10 mouse cellular contexts compared by ENCODE assay signal in genomic region chr17:64916657-64917056, GRCm38 (mm10).
DNase-seq lines count a peak whose midpoint lies in the region; ATAC-seq and TF ChIP-seq lines count a peak whose summit lies in the region.
"Had no signal": no experiment of that assay in that cellular context is flagged by ENCODE, and none has a peak within 500 bp of the region (broad histone marks: within the 10 kb centered on the region; RNA-seq: fewer than 3 reads in every experiment).

No protein-coding gene starts in this region.

- no peaks in the 10 kb centered on the region for H3K36me3 ChIP-seq in forebrain, embryonic 10.5 days (replicated peaks)
- H3K36me3 ChIP-seq in forebrain, embryonic 13.5 days (ENCODE audit: poor library complexity, severe bottlenecking), result no peaks in the 10 kb centered on the region
- H3K36me3 ChIP-seq in thymus, adult 2 months (ENCODE audit: control insufficient read depth, insufficient read depth, low read length), result no peaks in the 10 kb centered on the region

- TF ChIP-seq CTCF in thymus, adult 2 months (IDR thresholded peaks at IDR 0.05; ENCODE audit: borderline replicate concordance, control insufficient read depth, extremely low read depth, insufficient read depth, low read length, poor library complexity), result no peak

- 71% methylated on average over 6 of the region's 6 CpGs for WGBS in forebrain, embryonic 10.5 days
- 79% methylated on average over 6 of the region's 6 CpGs for WGBS in forebrain, embryonic 13.5 days
- 79% methylated on average over 6 of the region's 6 CpGs for WGBS in thymus, adult 2 months

- H3K4me1 ChIP-seq in forebrain, embryonic 10.5 days, result peaks cover 32% of the 10 kb centered on the region
- peaks cover 30% of the 10 kb centered on the region for H3K4me1 ChIP-seq in forebrain, embryonic 13.5 days
- H3K4me1 ChIP-seq in thymus, adult 2 months (replicated peaks; ENCODE audit: control insufficient read depth, insufficient read depth, low read length), result no peaks in the 10 kb centered on the region

- H3K4me2 ChIP-seq in forebrain, embryonic 13.5 days, result no peak overlapping the region

- H3K9me3 ChIP-seq in forebrain, embryonic 10.5 days, result no peaks in the 10 kb centered on the region
- no peaks in the 10 kb centered on the region for H3K9me3 ChIP-seq in forebrain, embryonic 13.5 days (replicated peaks)

- no peak for TF ChIP-seq POLR2A in thymus, adult 2 months (IDR thresholded peaks at IDR 0.05; ENCODE audit: control insufficient read depth, extremely low read depth, insufficient read depth, low read length, poor library complexity)

- no peak for ATAC-seq in forebrain, embryonic 13.5 days

- no peak for DNase-seq in forebrain, embryonic 10.5 days (ENCODE audit: extremely low spot score, low spot score)
- peak; percentile 7 for DNase-seq in thymus, adult 2 months
- no peak for DNase-seq in thymus, postnatal 0 days (ENCODE audit: low spot score)
- DNase-seq in induced T-regulatory cell, adult 2 months (ENCODE audit: low read depth), result peak; percentile 8
- DNase-seq in testis, postnatal 10 days (ENCODE audit: low spot score), result peak; percentile 70
- DNase-seq in right cerebral cortex, postnatal 4 days, result no peak
- DNase-seq in cerebellum, postnatal 25 days, result no peak
- DNase-seq: kidney, postnatal 4 days had no signal

- H3K27ac ChIP-seq in forebrain, embryonic 10.5 days, result peak overlapping the region; percentile 26; the same call in 1 of the 2 replicates
- H3K27ac ChIP-seq in forebrain, embryonic 13.5 days, result no peak overlapping the region
- no peak overlapping the region for H3K27ac ChIP-seq in thymus, adult 2 months (ENCODE audit: control insufficient read depth, insufficient read depth, low read length)

- H3K27me3 ChIP-seq in forebrain, embryonic 10.5 days (ENCODE audit: poor library complexity, severe bottlenecking), result no peaks in the 10 kb centered on the region
- H3K27me3 ChIP-seq in forebrain, embryonic 13.5 days, result no peaks in the 10 kb centered on the region
- no peaks in the 10 kb centered on the region for H3K27me3 ChIP-seq in thymus, adult 2 months (ENCODE audit: control insufficient read depth, insufficient read depth, low read length)

- H3K9ac ChIP-seq in forebrain, embryonic 13.5 days, result no peak overlapping the region

- H3K4me3 ChIP-seq in forebrain, embryonic 10.5 days, result no peak overlapping the region
- no peak overlapping the region for H3K4me3 ChIP-seq in forebrain, embryonic 13.5 days
- no peak overlapping the region for H3K4me3 ChIP-seq in thymus, adult 2 months (ENCODE audit: control insufficient read depth, insufficient read depth, low read length)
- H3K4me3 ChIP-seq: myocyte had no signal

Comparison
In these comparisons a context has a peak if more than half of its experiments do, and no peak if none do; other contexts are left out.
1. DNase-seq: peak in thymus, adult 2 months (single experiment), induced T-regulatory cell, adult 2 months (single experiment) and testis, postnatal 10 days (single experiment); none in forebrain, embryonic 10.5 days (single experiment), thymus, postnatal 0 days (single experiment), right cerebral cortex, postnatal 4 days (single experiment) and cerebellum, postnatal 25 days (0 of 2).